Mouse (Mus musculus) heart, postnatal 0 days (tissue): ENCODE results near the gene Acaa1b. TPM values are rescaled to one million over a fixed set of nuclear protein-coding genes. Genes with fewer than 3 reads are reported as not detected.

ENCODE experiments used
- ATAC-seq: fragments of 200-750 bp; cut with Nextera tagmentation; 2 replicates; pipeline ENCODE4 v1.8.0; 2017; ENCODE audit warnings: low read depth, moderate number of reproducible peaks, moderate library complexity; ENCODE audit not compliant: insufficient read depth
- DNase-seq: peaks from one replicate; pipeline ENCODE4 v3.0.0-alpha.2; 2016; ENCODE audit warnings: low spot score
- H3K27ac ChIP-seq: fragments of 300-500 bp; sonication (generic); 2 replicates; pipeline ENCODE4 v1.5.1; 2014; ENCODE audit warnings: low read depth, mild to moderate bottlenecking
- H3K27me3 ChIP-seq: fragments of 300-500 bp; sonication (generic); 2 replicates; pipeline ENCODE4 v1.6.1; 2014; ENCODE audit warnings: low read length, mixed read lengths; ENCODE audit not compliant: control insufficient read depth, insufficient read depth
- H3K36me3 ChIP-seq: fragments of 300-500 bp; sonication (generic); replicated peaks from 2 replicates; pipeline ENCODE4 v1.6.1; 2014; ENCODE audit warnings: low read length, mixed read lengths; ENCODE audit not compliant: control insufficient read depth, insufficient read depth
- H3K4me1 ChIP-seq: fragments of 300-500 bp; sonication (generic); 2 replicates; pipeline ENCODE4 v1.6.1; 2014; ENCODE audit warnings: antibody characterized with exemption; ENCODE audit not compliant: control insufficient read depth, insufficient read depth
- H3K4me2 ChIP-seq: fragments of 300-500 bp; sonication (generic); 2 replicates; pipeline ENCODE4 v1.6.1; 2014; ENCODE audit warnings: low read depth, mild to moderate bottlenecking, low read length, moderate library complexity
- H3K4me3 ChIP-seq: fragments of 300-500 bp; sonication (generic); 2 replicates; pipeline ENCODE4 v1.5.1; 2014; ENCODE audit warnings: low read depth, low read length
- H3K9ac ChIP-seq: fragments of 300-500 bp; sonication (generic); replicated peaks from 2 replicates; pipeline ENCODE4 v1.6.1; 2014; ENCODE audit warnings: low read depth, low read length, mixed read lengths
- H3K9me3 ChIP-seq: fragments of 300-500 bp; sonication (generic); replicated peaks from 2 replicates; pipeline ENCODE4 v1.6.1; 2016; ENCODE audit warnings: low read length; ENCODE audit not compliant: control insufficient read depth
- CTCF ChIP-seq: IDR thresholded peaks from 2 replicates; pipeline ENCODE4 v1.5.1; 2016; ENCODE audit warnings: antibody characterized with exemption, control low read depth, low read depth
- EP300 ChIP-seq: IDR thresholded peaks from 2 replicates; pipeline ENCODE4 v1.6.1; 2016; ENCODE audit warnings: antibody characterized with exemption, low read depth
- WGBS: fragments of 180-500 bp; shearing (Covaris S2); extraction: QIAGEN DNeasy Blood & Tissue Kit; methylation state at CpG from one replicate; pipeline ENCODE4 v1.1.7; 2014; 5-methylcytosine and 5-hydroxymethylcytosine counted together
- polyA plus RNA-seq: library from polyadenylated mRNA; unstranded; fragments of >200 nt; fragmentation: Nextera tagmentation; extraction: Ambion mirVana; gene quantifications from 2 replicates; pipeline ENCODE4 v1.2.1, GENCODE M21; 2015
- total RNA-seq: library from RNA; depleted of rRNA; stranded (reverse); fragments of >200 nt; gene quantifications from 2 replicates; pipeline ENCODE4 v1.2.3, GENCODE M21; 2014; ENCODE audit warnings: low replicate concordance

The Acaa1b gene
- total and polyA plus RNA-seq, 2 experiments from 2014 or later: 0.15 TPM; not detected in 1

DNA sequence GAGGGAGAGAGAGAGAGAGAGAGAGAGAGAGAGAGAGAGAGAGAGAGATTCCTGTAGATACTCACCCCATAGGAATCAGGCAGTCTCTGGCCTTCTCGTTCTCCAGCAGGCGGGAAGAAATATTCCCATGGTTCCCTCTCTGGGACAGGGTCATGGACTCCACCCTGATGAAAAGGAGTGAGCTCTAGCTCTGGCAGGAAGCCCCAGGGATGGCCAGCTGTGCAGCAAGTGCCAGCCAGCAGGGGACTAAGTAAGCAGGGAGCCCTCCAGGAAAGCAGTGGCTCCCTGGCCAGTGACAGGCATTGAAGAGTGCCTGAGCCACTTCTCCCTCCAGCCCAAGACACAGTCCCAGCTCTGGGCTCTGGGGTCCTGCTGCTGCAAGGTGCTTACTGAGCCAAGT is 5.1 kb downstream of the Acaa1b start:
- TF ChIP-seq CTCF: no peak
- TF ChIP-seq EP300: no peak
- H3K36me3 ChIP-seq: no peaks in the 10 kb centered on the region
- H3K27ac ChIP-seq: no peak overlapping the region
- H3K4me3 ChIP-seq: no peak overlapping the region
- peaks cover 23% of the 10 kb centered on the region for H3K27me3 ChIP-seq
- DNase-seq (no peak), ATAC-seq (no peak)
- WGBS: 48% methylated on average over 2 of the region's 2 CpGs
- H3K4me1 ChIP-seq: 0 out of 2 replicates have a peak, but pooled peaks cover 1% of the 10 kb centered on the region
- H3K4me2 ChIP-seq: no peak overlapping the region
- H3K9ac ChIP-seq: no peak overlapping the region
- no peaks in the 10 kb centered on the region for H3K9me3 ChIP-seq

- ATAC-seq: no peak
- 22% methylated on average over 5 of the region's 5 CpGs for WGBS
- 0 out of 2 replicates have a peak, but pooled peaks cover 3% of the 10 kb centered on the region for H3K27me3 ChIP-seq
Measured at GRCm38 (mm10) chr9:119149601-119150000, 7.3 kb downstream of the Acaa1b start.

GRCm38 (mm10) chr9:119146098-119146770 is 10.7 kb downstream of the Acaa1b start:
- no peaks in the 10 kb centered on the region for H3K4me1 ChIP-seq
- WGBS: 57% methylated on average over 13 of the region's 13 CpGs
- no peaks in the 10 kb centered on the region for H3K27me3 ChIP-seq
- no peak overlapping the region for H3K27ac ChIP-seq
- H3K9ac ChIP-seq: no peak overlapping the region
- H3K36me3 ChIP-seq: no peaks in the 10 kb centered on the region
- DNase-seq (no peak), ATAC-seq (no peak)
- no peaks in the 10 kb centered on the region for H3K9me3 ChIP-seq
- no peak for TF ChIP-seq CTCF
- no peak overlapping the region for H3K4me3 ChIP-seq
- no peak overlapping the region for H3K4me2 ChIP-seq

More at GRCm38 (mm10) chr9:119149601-119150000, 7.3 kb downstream of the Acaa1b start:
- Histone ChIP-seq H3K27ac (no peak overlapping the region), H3K36me3 (no peaks in the 10 kb centered on the region), H3K4me1 (no peaks in the 10 kb centered on the region), H3K4me3 (no peak overlapping the region), H3K9me3 (no peaks in the 10 kb centered on the region), H3K4me2 (no peak overlapping the region), H3K9ac (no peak overlapping the region)
- peak; percentile 54 for DNase-seq
- no peak for TF ChIP-seq EP300
- TF ChIP-seq CTCF: no peak

DNA sequence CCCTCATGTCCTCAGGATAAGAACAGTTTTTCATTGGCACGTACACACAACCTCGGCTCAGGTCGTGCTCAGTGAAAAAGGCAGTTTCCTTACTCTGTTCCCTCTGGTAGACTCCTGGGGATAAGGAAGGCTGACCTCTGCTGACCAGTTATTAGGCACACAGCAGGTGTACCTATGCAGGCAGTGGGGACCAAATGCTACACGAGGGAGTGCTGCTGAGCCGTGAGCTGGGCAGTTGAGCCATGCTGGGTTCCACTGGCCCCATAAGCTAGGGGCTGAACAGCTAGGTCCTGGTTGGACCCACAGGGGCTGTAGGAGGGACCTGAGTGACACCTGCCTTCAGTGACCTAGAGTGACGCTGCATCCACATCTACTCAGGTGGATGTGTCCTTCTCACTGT is 11.3 kb downstream of the Acaa1b start:
- Histone ChIP-seq H3K4me2 (no peak overlapping the region), H3K9ac (no peak overlapping the region), H3K36me3 (no peaks in the 10 kb centered on the region), H3K27me3 (no peaks in the 10 kb centered on the region), H3K27ac (no peak overlapping the region), H3K9me3 (no peaks in the 10 kb centered on the region), H3K4me3 (no peak overlapping the region), H3K4me1 (no peaks in the 10 kb centered on the region)
- TF ChIP-seq CTCF (no peak), EP300 (no peak)
- DNase-seq: no peak
- no peak for ATAC-seq
- 59% methylated on average over 6 of the region's 6 CpGs for WGBS

DNA sequence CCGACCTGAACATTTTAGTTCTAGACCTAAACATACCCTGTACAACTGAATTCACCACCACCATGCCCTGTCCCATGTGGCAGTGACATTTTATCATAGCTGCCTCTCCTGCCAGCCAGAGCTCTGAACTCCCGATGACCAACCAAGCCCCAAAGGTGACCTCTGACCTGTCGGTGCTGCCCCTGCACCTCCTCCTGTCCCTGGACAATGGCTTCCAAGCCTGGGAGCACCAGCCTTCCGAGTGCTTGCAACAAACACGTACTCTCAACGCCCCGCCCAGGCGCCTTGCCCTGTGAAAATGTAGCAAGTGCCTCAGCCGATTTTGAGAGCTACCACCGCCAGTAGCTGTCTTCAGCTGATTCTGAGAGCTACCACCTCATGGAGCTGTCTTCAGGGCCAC is 11.8 kb downstream of the Acaa1b start:
- no peak overlapping the region for H3K9ac ChIP-seq
- no peaks in the 10 kb centered on the region for H3K9me3 ChIP-seq
- WGBS: 51% methylated on average over 10 of the region's 10 CpGs
- H3K4me2 ChIP-seq: no peak overlapping the region
- no peak for TF ChIP-seq EP300
- TF ChIP-seq CTCF: no peak
- no peaks in the 10 kb centered on the region for H3K36me3 ChIP-seq
- H3K4me3 ChIP-seq: no peak overlapping the region
- H3K27ac ChIP-seq: no peak overlapping the region
- no peaks in the 10 kb centered on the region for H3K4me1 ChIP-seq
- ATAC-seq: no peak
- H3K27me3 ChIP-seq: no peaks in the 10 kb centered on the region
- DNase-seq: no peak

DNA sequence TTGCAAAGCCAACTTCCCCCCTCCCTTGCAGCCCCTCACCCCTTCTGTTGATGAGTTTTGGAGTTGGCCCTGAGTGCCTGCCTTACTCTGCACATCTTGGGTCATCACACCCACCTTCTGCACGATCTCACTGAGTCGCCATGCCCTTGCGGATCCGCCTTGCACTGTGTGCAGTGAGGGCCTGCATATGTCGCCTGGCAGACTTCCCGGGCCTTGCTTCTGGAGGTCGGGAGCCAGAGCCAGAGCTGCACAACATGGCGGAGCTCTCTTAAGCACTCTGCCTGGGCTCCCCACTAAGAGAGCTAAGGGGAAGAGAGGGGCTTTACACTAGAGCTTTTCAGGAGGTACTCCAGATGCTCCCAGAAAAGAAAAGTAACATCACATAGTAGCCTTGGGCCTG is 12.2 kb downstream of the Acaa1b start:
- WGBS: 74% methylated on average over 8 of the region's 8 CpGs
- no peaks in the 10 kb centered on the region for H3K27me3 ChIP-seq
- no peak for ATAC-seq

More for the DNA sequence above, 12.2 kb downstream of the Acaa1b start:
- no peak for TF ChIP-seq CTCF
- TF ChIP-seq EP300: no peak
- no peak for DNase-seq
- H3K9ac ChIP-seq: no peak overlapping the region
- no peak overlapping the region for H3K4me3 ChIP-seq
- no peaks in the 10 kb centered on the region for H3K36me3 ChIP-seq
- H3K4me1 ChIP-seq: no peaks in the 10 kb centered on the region
- H3K27ac ChIP-seq: no peak overlapping the region
- H3K9me3 ChIP-seq: no peaks in the 10 kb centered on the region
- H3K4me2 ChIP-seq: no peak overlapping the region
